Mouse (Mus musculus): ENCODE data around the gene Cir1. TPM values are rescaled to one million over a fixed set of nuclear protein-coding genes. Genes with fewer than 3 reads are reported as not detected.

Gene Cir1
- 18.2 and 18.6 TPM in 2 replicates for polyA plus RNA-seq (2014; fragmentation: Nextera tagmentation; extraction: Ambion mirVana)

- peak; percentile 97 for DNase-seq (ENCODE audit: low spot score)
- H3K27ac ChIP-seq (ENCODE audit: low read depth, low read length) = peak within 1 kb of the TSS; percentile 64; the same call in 1 of the 2 replicates
- peak within 1 kb of the TSS; percentile 77 for H3K4me3 ChIP-seq (ENCODE audit: low read depth, low read length)
- under 1% methylated on average over 64 of the region's 64 CpGs for WGBS
- H3K9me3 ChIP-seq (ENCODE audit: control insufficient read depth, low read length) = no peaks in the 10 kb centered on the region
- H3K4me1 ChIP-seq (replicated peaks; ENCODE audit: control insufficient read depth, insufficient read depth, low read length) = no peaks in the 10 kb centered on the region; the same call in 1 of the 2 replicates
- H3K9ac ChIP-seq (ENCODE audit: low read length) = peak within 1 kb of the TSS; percentile 65
- no peaks in the 10 kb centered on the region for H3K36me3 ChIP-seq (ENCODE audit: control insufficient read depth, insufficient read depth, low read length)
- peak; percentile 95 for ATAC-seq (replicated peaks; ENCODE audit: low FRiP score)
- H3K4me2 ChIP-seq (ENCODE audit: low read depth, low read length, severe bottlenecking) = peak within 1 kb of the TSS; percentile 90
- no peaks in the 10 kb centered on the region for H3K27me3 ChIP-seq (ENCODE audit: control insufficient read depth, insufficient read depth, low read length)
These were observed at the start of gene Cir1, which contains the start of gene Scrn3 for GRCm38 (mm10) chr2:73312152-73313116. TSS of gene Cir1 (minus strand) at chr2:73312701. TSS of gene Scrn3 (plus strand) at chr2:73312601.

DNA sequence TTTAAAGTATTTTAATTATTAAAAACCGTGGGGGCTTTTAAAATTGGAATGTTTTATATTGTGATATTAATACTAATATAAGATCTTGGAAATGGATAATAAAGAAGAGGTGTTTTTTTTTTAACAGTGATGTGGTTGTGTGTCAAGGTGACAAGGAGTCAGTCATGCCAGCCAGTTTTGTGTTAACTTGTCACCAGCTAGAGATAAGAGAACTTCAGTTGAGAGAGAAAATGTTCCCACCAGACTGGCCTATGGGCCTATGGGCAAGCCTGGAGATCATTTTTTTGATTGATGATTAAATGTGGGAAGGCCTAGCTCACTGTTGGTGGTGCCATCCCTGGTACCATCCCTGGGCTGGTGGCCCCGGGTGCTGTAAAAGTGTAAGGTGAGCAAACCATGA lies 48.0 kb upstream of the Cir1 start:
- DNase-seq (ENCODE audit: low spot score) (no peak), ATAC-seq (replicated peaks; ENCODE audit: low FRiP score) (no peak)
- H3K4me2 ChIP-seq (ENCODE audit: low read depth, low read length, severe bottlenecking) = no peak overlapping the region
- no peaks in the 10 kb centered on the region for H3K36me3 ChIP-seq (ENCODE audit: control insufficient read depth, insufficient read depth, low read length)
- 84% methylated on average over 2 of the region's 2 CpGs for WGBS
- no peak overlapping the region for H3K9ac ChIP-seq (ENCODE audit: low read length)
- no peak overlapping the region for H3K27ac ChIP-seq (ENCODE audit: low read depth, low read length)
- no peak overlapping the region for H3K4me3 ChIP-seq (ENCODE audit: low read depth, low read length)
- H3K27me3 ChIP-seq (ENCODE audit: control insufficient read depth, insufficient read depth, low read length) = no peaks in the 10 kb centered on the region
- no peaks in the 10 kb centered on the region for H3K4me1 ChIP-seq (replicated peaks; ENCODE audit: control insufficient read depth, insufficient read depth, low read length)
- H3K9me3 ChIP-seq (ENCODE audit: control insufficient read depth, low read length) = no peaks in the 10 kb centered on the region

GRCm38 (mm10) chr2:73359941-73360340 lies 47.4 kb upstream of the Cir1 start:
- no peak for DNase-seq (ENCODE audit: low spot score)
- H3K9me3 ChIP-seq (ENCODE audit: control insufficient read depth, low read length) = no peaks in the 10 kb centered on the region
- ATAC-seq (replicated peaks; ENCODE audit: low FRiP score) = no peak
- no peak overlapping the region for H3K9ac ChIP-seq (ENCODE audit: low read length)
- H3K4me3 ChIP-seq (ENCODE audit: low read depth, low read length) = no peak overlapping the region
- no peaks in the 10 kb centered on the region for H3K27me3 ChIP-seq (ENCODE audit: control insufficient read depth, insufficient read depth, low read length)
- no peaks in the 10 kb centered on the region for H3K4me1 ChIP-seq (replicated peaks; ENCODE audit: control insufficient read depth, insufficient read depth, low read length)
- WGBS = 93% methylated on average over 5 of the region's 5 CpGs
- H3K36me3 ChIP-seq (ENCODE audit: control insufficient read depth, insufficient read depth, low read length) = no peaks in the 10 kb centered on the region
- H3K27ac ChIP-seq (ENCODE audit: low read depth, low read length) = no peak overlapping the region
- no peak overlapping the region for H3K4me2 ChIP-seq (ENCODE audit: low read depth, low read length, severe bottlenecking)

DNA sequence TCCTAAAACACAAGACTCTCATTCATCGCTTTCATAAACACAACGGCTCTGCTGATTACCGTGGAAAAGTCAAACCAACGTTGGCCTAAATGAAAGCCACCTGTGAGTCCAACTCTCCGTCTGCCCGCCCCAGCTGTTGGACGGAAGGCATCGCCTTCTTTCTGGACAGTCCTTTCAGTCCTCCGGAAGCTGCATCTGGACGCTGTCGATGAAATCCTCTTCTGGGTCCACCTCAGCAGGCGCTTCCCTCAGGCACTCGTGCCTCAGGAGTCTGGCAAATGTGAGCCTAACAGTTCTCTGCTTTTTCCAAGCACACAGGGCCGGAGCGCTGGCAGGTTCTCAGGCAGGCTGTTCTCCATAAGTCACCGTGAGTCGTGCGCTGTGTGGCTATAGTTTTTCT lies 44.5 kb upstream of the Cir1 start:
- Histone ChIP-seq H3K4me2 (ENCODE audit: low read depth, low read length, severe bottlenecking) (no peak overlapping the region), H3K9ac (ENCODE audit: low read length) (no peak overlapping the region), H3K36me3 (ENCODE audit: control insufficient read depth, insufficient read depth, low read length) (no peaks in the 10 kb centered on the region), H3K27ac (ENCODE audit: low read depth, low read length) (no peak overlapping the region), H3K9me3 (ENCODE audit: control insufficient read depth, low read length) (no peaks in the 10 kb centered on the region), H3K4me1 (replicated peaks; ENCODE audit: control insufficient read depth, insufficient read depth, low read length) (no peaks in the 10 kb centered on the region), H3K27me3 (ENCODE audit: control insufficient read depth, insufficient read depth, low read length) (no peaks in the 10 kb centered on the region), H3K4me3 (ENCODE audit: low read depth, low read length) (no peak overlapping the region)
- no peak for ATAC-seq (replicated peaks; ENCODE audit: low FRiP score)
- 77% methylated on average over 18 of the region's 18 CpGs for WGBS
- no peak for DNase-seq (ENCODE audit: low spot score)

DNA sequence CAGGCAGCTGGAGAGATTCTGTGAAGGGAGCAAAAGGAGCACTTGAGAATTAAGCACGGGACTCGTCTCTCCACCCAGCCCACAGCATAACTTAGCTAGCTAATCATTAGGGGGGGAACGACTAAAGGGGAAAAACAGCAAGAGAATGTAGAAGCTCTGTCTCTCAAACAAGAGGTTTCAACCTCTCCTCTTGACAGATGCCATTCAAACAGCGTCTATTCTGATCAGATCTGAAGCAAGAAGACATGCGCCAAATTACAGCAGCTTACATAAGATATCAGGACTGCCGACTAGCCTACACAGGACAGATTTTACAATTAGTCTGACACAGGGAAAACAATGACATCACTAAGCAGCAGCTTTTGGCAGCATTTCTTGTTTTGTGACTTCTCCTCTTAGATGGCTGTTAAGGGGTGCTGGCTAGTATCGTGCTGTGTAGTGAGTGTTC lies 39.5 kb upstream of the Cir1 start:
- no peak overlapping the region for H3K4me3 ChIP-seq (ENCODE audit: low read depth, low read length)
- H3K27ac ChIP-seq (ENCODE audit: low read depth, low read length) = no peak overlapping the region
- WGBS = 65% methylated on average over 7 of the region's 7 CpGs
- H3K9ac ChIP-seq (ENCODE audit: low read length) = no peak overlapping the region
- H3K4me2 ChIP-seq (ENCODE audit: low read depth, low read length, severe bottlenecking) = no peak overlapping the region
- H3K36me3 ChIP-seq (ENCODE audit: control insufficient read depth, insufficient read depth, low read length) = no peaks in the 10 kb centered on the region
- H3K27me3 ChIP-seq (ENCODE audit: control insufficient read depth, insufficient read depth, low read length) = no peaks in the 10 kb centered on the region
- H3K4me1 ChIP-seq (replicated peaks; ENCODE audit: control insufficient read depth, insufficient read depth, low read length) = 0 out of 2 replicates have a peak, but pooled peaks cover 2% of the 10 kb centered on the region
- DNase-seq (ENCODE audit: low spot score) (no peak), ATAC-seq (replicated peaks; ENCODE audit: low FRiP score) (no peak)
- no peaks in the 10 kb centered on the region for H3K9me3 ChIP-seq (ENCODE audit: control insufficient read depth, low read length)

GRCm38 (mm10) chr2:73351496-73351895 lies 39.0 kb upstream of the Cir1 start:
- Histone ChIP-seq H3K9ac (ENCODE audit: low read length) (no peak overlapping the region), H3K27ac (ENCODE audit: low read depth, low read length) (no peak overlapping the region), H3K4me3 (ENCODE audit: low read depth, low read length) (no peak overlapping the region), H3K4me2 (ENCODE audit: low read depth, low read length, severe bottlenecking) (no peak overlapping the region), H3K36me3 (ENCODE audit: control insufficient read depth, insufficient read depth, low read length) (no peaks in the 10 kb centered on the region), H3K27me3 (ENCODE audit: control insufficient read depth, insufficient read depth, low read length) (no peaks in the 10 kb centered on the region), H3K9me3 (ENCODE audit: control insufficient read depth, low read length) (no peaks in the 10 kb centered on the region), H3K4me1 (replicated peaks; ENCODE audit: control insufficient read depth, insufficient read depth, low read length) (0 out of 2 replicates have a peak, but pooled peaks cover 2% of the 10 kb centered on the region)
- ATAC-seq (replicated peaks; ENCODE audit: low FRiP score) = no peak
- WGBS = 56% methylated on average over 5 of the region's 5 CpGs
- DNase-seq (ENCODE audit: low spot score) = no peak

GRCm38 (mm10) chr2:73348221-73348620 lies 35.7 kb upstream of the Cir1 start:
- Histone ChIP-seq H3K4me3 (ENCODE audit: low read depth, low read length) (no peak overlapping the region), H3K36me3 (ENCODE audit: control insufficient read depth, insufficient read depth, low read length) (no peaks in the 10 kb centered on the region), H3K4me1 (replicated peaks; ENCODE audit: control insufficient read depth, insufficient read depth, low read length) (0 out of 2 replicates have a peak, but pooled peaks cover 2% of the 10 kb centered on the region), H3K9me3 (ENCODE audit: control insufficient read depth, low read length) (no peaks in the 10 kb centered on the region), H3K9ac (ENCODE audit: low read length) (no peak overlapping the region), H3K27ac (ENCODE audit: low read depth, low read length) (no peak overlapping the region), H3K4me2 (ENCODE audit: low read depth, low read length, severe bottlenecking) (no peak overlapping the region), H3K27me3 (ENCODE audit: control insufficient read depth, insufficient read depth, low read length) (no peaks in the 10 kb centered on the region)
- ATAC-seq (replicated peaks; ENCODE audit: low FRiP score) = no peak
- 89% methylated on average over 6 of the region's 6 CpGs for WGBS
- DNase-seq (ENCODE audit: low spot score) = no peak

DNA sequence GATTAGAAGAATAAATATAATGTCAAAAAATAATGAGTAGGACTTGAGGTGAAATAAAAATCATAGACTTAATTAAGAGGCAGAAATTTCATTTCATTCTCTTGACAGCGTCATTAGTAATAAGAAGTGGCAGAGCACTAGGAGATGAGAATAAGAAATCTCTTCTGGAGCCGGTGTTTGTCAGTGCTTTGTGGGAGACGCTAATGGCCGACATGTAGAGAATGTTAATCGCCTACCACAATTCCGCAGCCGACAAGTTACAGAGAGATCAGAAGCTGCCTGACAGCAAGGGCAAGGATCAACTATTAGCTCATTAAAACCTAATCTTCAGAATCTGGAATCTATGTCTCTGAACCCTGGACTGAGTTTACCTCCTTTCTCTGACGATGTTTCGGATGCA lies 35.3 kb upstream of the Cir1 start:
- Histone ChIP-seq H3K9ac (ENCODE audit: low read length) (no peak overlapping the region), H3K27ac (ENCODE audit: low read depth, low read length) (no peak overlapping the region), H3K9me3 (ENCODE audit: control insufficient read depth, low read length) (no peaks in the 10 kb centered on the region), H3K36me3 (ENCODE audit: control insufficient read depth, insufficient read depth, low read length) (no peaks in the 10 kb centered on the region), H3K27me3 (ENCODE audit: control insufficient read depth, insufficient read depth, low read length) (no peaks in the 10 kb centered on the region), H3K4me3 (ENCODE audit: low read depth, low read length) (no peak overlapping the region), H3K4me2 (ENCODE audit: low read depth, low read length, severe bottlenecking) (no peak overlapping the region), H3K4me1 (replicated peaks; ENCODE audit: control insufficient read depth, insufficient read depth, low read length) (0 out of 2 replicates have a peak, but pooled peaks cover 2% of the 10 kb centered on the region)
- WGBS = 79% methylated on average over 9 of the region's 9 CpGs
- ATAC-seq (replicated peaks; ENCODE audit: low FRiP score) (no peak), DNase-seq (ENCODE audit: low spot score) (no peak)
